Mouse (Mus musculus): ENCODE results near the gene Rgs7bp.
"Not testable (repeated sequence)": the region's sequence is repeated elsewhere in the genome, so short reads cannot be mapped to it uniquely, and the experiment has no call there.

Rgs7bp gene

GRCm38 (mm10) chr13:104931635-104932532 lies 122.8 kb downstream of the Rgs7bp start:
- no peak for DNase-seq

- DNase-seq: no peak
These were observed 123.9 kb downstream of the Rgs7bp start for GRCm38 (mm10) chr13:104930814-104931213.

- no peak for DNase-seq
These were observed 136.1 kb downstream of the Rgs7bp start for GRCm38 (mm10) chr13:104918663-104919062.

GRCm38 (mm10) chr13:104916771-104917170 lies 138.0 kb downstream of the Rgs7bp start:
- DNase-seq: not testable (repeated sequence)

- no peak for DNase-seq
These were observed 138.6 kb downstream of the Rgs7bp start for GRCm38 (mm10) chr13:104916106-104916505.

- DNase-seq: no peak
These were observed 140.3 kb downstream of the Rgs7bp start for GRCm38 (mm10) chr13:104914288-104914895.

GRCm38 (mm10) chr13:104911626-104912025 lies 143.1 kb downstream of the Rgs7bp start:
- not testable (repeated sequence) for DNase-seq

- not testable (repeated sequence) for DNase-seq
These were observed 143.7 kb downstream of the Rgs7bp start for GRCm38 (mm10) chr13:104911006-104911405.

- DNase-seq: no peak
These were observed 146.0 kb downstream of the Rgs7bp start for GRCm38 (mm10) chr13:104908691-104909090.
